Mouse (Mus musculus): ENCODE data around the gene Gapvd1. TPM values are rescaled to one million over a fixed set of nuclear protein-coding genes. Genes with fewer than 3 reads are reported as not detected.

Gapvd1 gene
- polyA plus RNA-seq, 1 experiment: 16.0 TPM

GRCm38 (mm10) chr2:34753811-34754550 is 1.1 kb downstream of the Gapvd1 start:
- Histone ChIP-seq H3K27me3 (replicated peaks; ENCODE audit: control insufficient read depth, insufficient read depth, low read length) (no peaks in the 10 kb centered on the region), H3K27ac (ENCODE audit: insufficient read depth, low read depth, low read length) (peak overlapping the region; percentile 88), H3K4me3 (ENCODE audit: insufficient read depth, low read depth, low read length) (peak overlapping the region; percentile 94), H3K4me1 (ENCODE audit: control insufficient read depth, insufficient read depth, low read length) (peaks cover 6% of the 10 kb centered on the region; the same call in 1 of the 2 replicates), H3K36me3 (ENCODE audit: control insufficient read depth, insufficient read depth, low read length) (no peaks in the 10 kb centered on the region)
- 1% methylated on average over 105 of the region's 106 CpGs for WGBS
- TF ChIP-seq POLR2A (IDR thresholded peaks at IDR 0.05; ENCODE audit: low read depth, low read length) (peak; percentile 46), CTCF (conservative IDR thresholded peaks at IDR 0.05; ENCODE audit: insufficient read depth, insufficient read length, low read depth, low read length) (no peak)
- peak; percentile 93 for DNase-seq

GRCm38 (mm10) chr2:34750245-34750644 is 4.8 kb downstream of the Gapvd1 start:
- DNase-seq: no peak
- Histone ChIP-seq H3K36me3 (ENCODE audit: control insufficient read depth, insufficient read depth, low read length) (no peaks in the 10 kb centered on the region), H3K4me1 (ENCODE audit: control insufficient read depth, insufficient read depth, low read length) (peaks cover 8% of the 10 kb centered on the region; the same call in 1 of the 2 replicates), H3K27ac (ENCODE audit: insufficient read depth, low read depth, low read length) (no peak overlapping the region), H3K4me3 (ENCODE audit: insufficient read depth, low read depth, low read length) (no peak overlapping the region), H3K27me3 (replicated peaks; ENCODE audit: control insufficient read depth, insufficient read depth, low read length) (no peaks in the 10 kb centered on the region)
- no peak for TF ChIP-seq CTCF (conservative IDR thresholded peaks at IDR 0.05; ENCODE audit: insufficient read depth, insufficient read length, low read depth, low read length)
- TF ChIP-seq POLR2A (IDR thresholded peaks at IDR 0.05; ENCODE audit: low read depth, low read length): no peak
- 69% methylated on average over 2 of the region's 2 CpGs for WGBS

GRCm38 (mm10) chr2:34748479-34748878 is 6.6 kb downstream of the Gapvd1 start:
- H3K4me3 ChIP-seq (ENCODE audit: insufficient read depth, low read depth, low read length): no peak overlapping the region
- TF ChIP-seq CTCF (conservative IDR thresholded peaks at IDR 0.05; ENCODE audit: insufficient read depth, insufficient read length, low read depth, low read length): no peak
- TF ChIP-seq POLR2A (IDR thresholded peaks at IDR 0.05; ENCODE audit: low read depth, low read length): no peak
- no peak for DNase-seq
- peaks cover 5% of the 10 kb centered on the region; the same call in 1 of the 2 replicates for H3K4me1 ChIP-seq (ENCODE audit: control insufficient read depth, insufficient read depth, low read length)
- WGBS: 90% methylated on average over 4 of the region's 4 CpGs
- H3K27me3 ChIP-seq (replicated peaks; ENCODE audit: control insufficient read depth, insufficient read depth, low read length): no peaks in the 10 kb centered on the region
- H3K27ac ChIP-seq (ENCODE audit: insufficient read depth, low read depth, low read length): no peak overlapping the region
- no peaks in the 10 kb centered on the region for H3K36me3 ChIP-seq (ENCODE audit: control insufficient read depth, insufficient read depth, low read length)

DNA sequence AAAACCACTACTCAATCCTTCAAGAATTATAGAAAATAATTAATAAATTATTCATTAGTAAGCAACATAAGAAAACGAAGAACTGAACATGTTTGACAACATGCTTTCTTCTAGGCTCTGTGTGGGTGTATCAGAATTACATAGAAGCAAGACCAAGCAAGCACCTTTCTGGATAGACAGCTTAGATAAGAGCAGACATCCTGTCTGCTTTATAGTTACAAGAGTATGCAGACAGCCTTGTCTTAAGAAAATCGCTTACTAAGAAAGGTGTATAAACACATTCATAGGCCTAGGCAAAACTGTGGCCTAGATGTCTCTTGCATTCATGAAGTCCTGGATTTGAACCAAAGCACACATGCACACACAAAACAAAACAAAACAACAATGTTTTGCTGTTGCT is 9.4 kb downstream of the Gapvd1 start:
- no peaks in the 10 kb centered on the region for H3K36me3 ChIP-seq (ENCODE audit: control insufficient read depth, insufficient read depth, low read length)
- H3K4me1 ChIP-seq (ENCODE audit: control insufficient read depth, insufficient read depth, low read length): peaks cover 3% of the 10 kb centered on the region; the same call in 1 of the 2 replicates
- no peak overlapping the region for H3K27ac ChIP-seq (ENCODE audit: insufficient read depth, low read depth, low read length)
- H3K27me3 ChIP-seq (replicated peaks; ENCODE audit: control insufficient read depth, insufficient read depth, low read length): no peaks in the 10 kb centered on the region
- H3K4me3 ChIP-seq (ENCODE audit: insufficient read depth, low read depth, low read length): no peak overlapping the region
- no peak for DNase-seq
- WGBS: 82% methylated on average over 2 of the region's 2 CpGs
- TF ChIP-seq CTCF (conservative IDR thresholded peaks at IDR 0.05; ENCODE audit: insufficient read depth, insufficient read length, low read depth, low read length) (no peak), POLR2A (IDR thresholded peaks at IDR 0.05; ENCODE audit: low read depth, low read length) (no peak)

GRCm38 (mm10) chr2:34744476-34744875 is 10.6 kb downstream of the Gapvd1 start:
- TF ChIP-seq POLR2A (IDR thresholded peaks at IDR 0.05; ENCODE audit: low read depth, low read length): no peak
- TF ChIP-seq CTCF (conservative IDR thresholded peaks at IDR 0.05; ENCODE audit: insufficient read depth, insufficient read length, low read depth, low read length): no peak
- Histone ChIP-seq H3K36me3 (ENCODE audit: control insufficient read depth, insufficient read depth, low read length) (no peaks in the 10 kb centered on the region), H3K4me1 (ENCODE audit: control insufficient read depth, insufficient read depth, low read length) (peaks cover 3% of the 10 kb centered on the region; the same call in 1 of the 2 replicates), H3K4me3 (ENCODE audit: insufficient read depth, low read depth, low read length) (no peak overlapping the region), H3K27ac (ENCODE audit: insufficient read depth, low read depth, low read length) (no peak overlapping the region), H3K27me3 (replicated peaks; ENCODE audit: control insufficient read depth, insufficient read depth, low read length) (no peaks in the 10 kb centered on the region)
- WGBS: 87% methylated on average over 8 of the region's 8 CpGs
- DNase-seq: no peak

DNA sequence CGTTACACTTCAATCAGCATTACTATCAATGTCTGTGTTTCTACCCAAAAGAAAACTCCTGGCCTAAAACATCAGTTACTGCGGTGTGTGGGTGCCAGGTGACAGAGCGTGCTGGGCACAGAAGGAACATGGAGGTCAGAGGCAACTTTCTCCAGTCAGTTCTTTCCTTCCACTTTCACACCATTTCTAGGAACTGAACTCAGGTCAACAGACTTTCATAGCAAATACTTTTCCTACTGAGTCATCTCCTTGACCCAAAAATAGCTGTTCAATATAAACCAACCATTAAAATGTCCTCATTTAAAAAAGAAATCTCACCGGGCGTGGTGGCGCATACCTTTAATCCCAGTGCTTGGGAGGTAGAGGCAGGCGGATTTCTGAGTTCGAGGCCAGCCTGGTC is 12.4 kb downstream of the Gapvd1 start:
- Histone ChIP-seq H3K27me3 (replicated peaks; ENCODE audit: control insufficient read depth, insufficient read depth, low read length) (no peaks in the 10 kb centered on the region), H3K4me3 (ENCODE audit: insufficient read depth, low read depth, low read length) (no peak overlapping the region), H3K27ac (ENCODE audit: insufficient read depth, low read depth, low read length) (no peak overlapping the region), H3K36me3 (ENCODE audit: control insufficient read depth, insufficient read depth, low read length) (no peaks in the 10 kb centered on the region), H3K4me1 (ENCODE audit: control insufficient read depth, insufficient read depth, low read length) (peaks cover 3% of the 10 kb centered on the region; the same call in 1 of the 2 replicates)
- TF ChIP-seq POLR2A (IDR thresholded peaks at IDR 0.05; ENCODE audit: low read depth, low read length): no peak
- no peak for TF ChIP-seq CTCF (conservative IDR thresholded peaks at IDR 0.05; ENCODE audit: insufficient read depth, insufficient read length, low read depth, low read length)
- no peak for DNase-seq
- WGBS: 82% methylated on average over 8 of the region's 8 CpGs

DNA sequence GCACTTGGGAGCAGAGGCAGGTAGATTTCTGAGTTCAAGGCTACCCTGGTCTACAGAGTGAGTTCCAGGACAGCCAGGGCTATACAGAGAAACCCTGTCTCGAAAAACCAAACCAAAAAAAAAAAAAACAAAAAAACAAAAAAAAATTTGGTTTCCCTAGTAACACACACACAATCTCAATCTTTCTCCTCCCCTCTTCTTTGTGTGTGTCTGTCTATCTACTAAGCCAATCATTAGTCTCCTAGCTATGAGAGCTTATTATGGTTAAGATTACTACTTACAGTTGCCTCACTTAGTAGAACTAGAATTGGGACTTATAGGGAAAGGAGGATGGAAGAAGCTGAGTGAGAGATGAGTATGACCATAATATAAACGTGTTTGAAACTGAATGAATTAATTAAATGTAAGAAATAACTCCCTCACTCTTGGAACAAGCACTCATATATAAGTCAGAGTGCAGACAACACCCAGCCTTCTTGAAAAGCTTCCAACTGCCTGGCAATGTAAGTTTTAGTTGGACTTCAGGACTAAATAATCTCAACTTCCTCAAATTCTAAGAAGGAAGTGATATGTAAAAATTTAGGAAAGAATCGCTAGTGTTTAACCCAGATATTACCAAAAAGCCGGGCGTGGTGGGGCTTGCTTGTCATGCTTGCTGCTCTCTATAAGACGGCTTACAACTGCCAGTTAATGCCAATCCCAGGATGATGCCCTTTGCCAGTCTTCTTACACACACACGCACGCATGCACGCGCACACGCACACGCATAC is 13.5 kb downstream of the Gapvd1 start:
- Histone ChIP-seq H3K27me3 (replicated peaks; ENCODE audit: control insufficient read depth, insufficient read depth, low read length) (no peaks in the 10 kb centered on the region), H3K4me1 (ENCODE audit: control insufficient read depth, insufficient read depth, low read length) (peaks cover 3% of the 10 kb centered on the region; the same call in 1 of the 2 replicates), H3K4me3 (ENCODE audit: insufficient read depth, low read depth, low read length) (no peak overlapping the region), H3K36me3 (ENCODE audit: control insufficient read depth, insufficient read depth, low read length) (no peaks in the 10 kb centered on the region), H3K27ac (ENCODE audit: insufficient read depth, low read depth, low read length) (no peak overlapping the region)
- no peak for TF ChIP-seq POLR2A (IDR thresholded peaks at IDR 0.05; ENCODE audit: low read depth, low read length)
- TF ChIP-seq CTCF (conservative IDR thresholded peaks at IDR 0.05; ENCODE audit: insufficient read depth, insufficient read length, low read depth, low read length): no peak
- DNase-seq: no peak
- 88% methylated on average over 12 of the region's 12 CpGs for whole genome bisulfite sequencing
